Mouse (Mus musculus) heart, postnatal 0 days (tissue): Measurements from ENCODE around the gene Slc35f1. TPM values are rescaled to one million over a fixed set of nuclear protein-coding genes. Genes with fewer than 3 reads are reported as not detected.

ENCODE experiments used
- ATAC-seq: fragments of 200-750 bp; cut with Nextera tagmentation; 2 replicates; pipeline ENCODE4 v1.8.0; 2017; ENCODE audit warnings: low read depth, moderate number of reproducible peaks, moderate library complexity; ENCODE audit not compliant: insufficient read depth
- DNase-seq: peaks from one replicate; pipeline ENCODE4 v3.0.0-alpha.2; 2016; ENCODE audit warnings: low spot score
- H3K27ac ChIP-seq: fragments of 300-500 bp; sonication (generic); 2 replicates; pipeline ENCODE4 v1.5.1; 2014; ENCODE audit warnings: low read depth, mild to moderate bottlenecking
- H3K27me3 ChIP-seq: fragments of 300-500 bp; sonication (generic); 2 replicates; pipeline ENCODE4 v1.6.1; 2014; ENCODE audit warnings: low read length, mixed read lengths; ENCODE audit not compliant: control insufficient read depth, insufficient read depth
- H3K36me3 ChIP-seq: fragments of 300-500 bp; sonication (generic); replicated peaks from 2 replicates; pipeline ENCODE4 v1.6.1; 2014; ENCODE audit warnings: low read length, mixed read lengths; ENCODE audit not compliant: control insufficient read depth, insufficient read depth
- H3K4me1 ChIP-seq: fragments of 300-500 bp; sonication (generic); 2 replicates; pipeline ENCODE4 v1.6.1; 2014; ENCODE audit warnings: antibody characterized with exemption; ENCODE audit not compliant: control insufficient read depth, insufficient read depth
- H3K4me2 ChIP-seq: fragments of 300-500 bp; sonication (generic); 2 replicates; pipeline ENCODE4 v1.6.1; 2014; ENCODE audit warnings: low read depth, mild to moderate bottlenecking, low read length, moderate library complexity
- H3K4me3 ChIP-seq: fragments of 300-500 bp; sonication (generic); 2 replicates; pipeline ENCODE4 v1.5.1; 2014; ENCODE audit warnings: low read depth, low read length
- H3K9ac ChIP-seq: fragments of 300-500 bp; sonication (generic); replicated peaks from 2 replicates; pipeline ENCODE4 v1.6.1; 2014; ENCODE audit warnings: low read depth, low read length, mixed read lengths
- H3K9me3 ChIP-seq: fragments of 300-500 bp; sonication (generic); replicated peaks from 2 replicates; pipeline ENCODE4 v1.6.1; 2016; ENCODE audit warnings: low read length; ENCODE audit not compliant: control insufficient read depth
- CTCF ChIP-seq: IDR thresholded peaks from 2 replicates; pipeline ENCODE4 v1.5.1; 2016; ENCODE audit warnings: antibody characterized with exemption, control low read depth, low read depth
- EP300 ChIP-seq: IDR thresholded peaks from 2 replicates; pipeline ENCODE4 v1.6.1; 2016; ENCODE audit warnings: antibody characterized with exemption, low read depth
- WGBS: fragments of 180-500 bp; shearing (Covaris S2); extraction: QIAGEN DNeasy Blood & Tissue Kit; methylation state at CpG from one replicate; pipeline ENCODE4 v1.1.7; 2014; 5-methylcytosine and 5-hydroxymethylcytosine counted together
- polyA plus RNA-seq: library from polyadenylated mRNA; unstranded; fragments of >200 nt; fragmentation: Nextera tagmentation; extraction: Ambion mirVana; gene quantifications from 2 replicates; pipeline ENCODE4 v1.2.1, GENCODE M21; 2015
- total RNA-seq: library from RNA; depleted of rRNA; stranded (reverse); fragments of >200 nt; gene quantifications from 2 replicates; pipeline ENCODE4 v1.2.3, GENCODE M21; 2014; ENCODE audit warnings: low replicate concordance

Slc35f1 gene
- total and polyA plus RNA-seq, 2 experiments from 2014 or later, result 0.57 to 3.1 TPM

GRCm38 (mm10) chr10:53091525-53091924 is 401.2 kb downstream of the Slc35f1 start:
- Histone ChIP-seq H3K9ac (no peak overlapping the region), H3K4me2 (no peak overlapping the region), H3K9me3 (no peaks in the 10 kb centered on the region), H3K27ac (no peak overlapping the region), H3K4me3 (no peak overlapping the region), H3K27me3 (no peaks in the 10 kb centered on the region), H3K36me3 (no peaks in the 10 kb centered on the region), H3K4me1 (no peaks in the 10 kb centered on the region)
- DNase-seq (no peak), ATAC-seq (no peak)
- TF ChIP-seq EP300, result no peak
- 82% methylated on average over 4 of the region's 4 CpGs for WGBS

GRCm38 (mm10) chr10:53096446-53096845 is 406.1 kb downstream of the Slc35f1 start:
- no peaks in the 10 kb centered on the region for H3K9me3 ChIP-seq
- WGBS, result 45% methylated on average over 3 of the region's 3 CpGs

GRCm38 (mm10) chr10:53100881-53101280 is 410.5 kb downstream of the Slc35f1 start:
- Histone ChIP-seq H3K4me1 (no peaks in the 10 kb centered on the region), H3K4me2 (no peak overlapping the region), H3K27ac (no peak overlapping the region), H3K9me3 (no peaks in the 10 kb centered on the region), H3K27me3 (no peaks in the 10 kb centered on the region), H3K36me3 (no peaks in the 10 kb centered on the region), H3K4me3 (no peak overlapping the region), H3K9ac (no peak overlapping the region)
- DNase-seq (no peak), ATAC-seq (no peak)
- 50% methylated on average over 3 of the region's 3 CpGs for WGBS
- no peak for TF ChIP-seq EP300
- TF ChIP-seq CTCF, result no peak

More at GRCm38 (mm10) chr10:53096446-53096845, 406.1 kb downstream of the Slc35f1 start:
- TF ChIP-seq CTCF, result no peak
- no peak for TF ChIP-seq EP300
- Histone ChIP-seq H3K4me2 (no peak overlapping the region), H3K4me1 (no peaks in the 10 kb centered on the region), H3K4me3 (no peak overlapping the region), H3K27ac (no peak overlapping the region), H3K36me3 (no peaks in the 10 kb centered on the region), H3K27me3 (no peaks in the 10 kb centered on the region), H3K9ac (no peak overlapping the region)
- DNase-seq, result no peak
- no peak for ATAC-seq

DNA sequence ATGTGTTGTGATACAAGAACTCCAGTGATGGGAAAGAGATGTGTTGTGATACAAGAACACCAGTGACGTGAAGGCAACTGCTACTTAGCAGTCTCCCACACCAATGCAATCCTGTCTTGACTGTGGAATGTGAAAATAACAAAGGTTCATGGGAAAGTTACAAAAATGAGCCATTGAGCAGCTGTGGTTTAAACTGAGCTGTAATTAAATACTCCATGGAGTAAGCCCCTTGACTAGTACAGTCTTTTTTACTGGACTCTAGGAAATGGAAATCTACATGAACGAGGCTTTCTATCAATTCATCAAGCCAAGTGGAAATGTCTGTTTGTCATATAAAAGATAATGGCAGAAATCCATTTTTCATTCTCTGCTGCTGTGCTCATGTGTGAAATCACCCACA is 411.1 kb downstream of the Slc35f1 start:
- whole genome bisulfite sequencing, result 70% methylated on average over 2 of the region's 2 CpGs
- no peak for TF ChIP-seq CTCF
- H3K27ac ChIP-seq, result no peak overlapping the region

DNA sequence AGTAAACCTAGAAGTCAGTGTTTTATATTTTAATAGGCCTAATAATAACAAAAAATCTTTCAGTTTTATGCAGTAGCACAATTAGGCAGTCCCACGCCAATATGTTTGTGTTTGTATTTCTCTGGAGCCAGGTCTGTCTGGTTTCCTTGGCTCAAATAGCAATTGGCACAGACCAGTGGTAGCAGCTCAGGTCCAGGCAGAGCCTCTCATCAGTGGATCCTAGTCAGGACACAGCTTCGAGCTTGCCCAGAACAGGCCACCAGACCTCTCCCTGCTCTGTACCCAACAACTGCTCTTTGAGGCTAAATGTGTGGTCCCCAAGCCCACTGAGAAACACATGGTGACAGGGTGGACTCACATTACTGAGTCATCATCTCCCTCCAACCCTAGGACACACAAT is 412.1 kb downstream of the Slc35f1 start:
- WGBS, result 75% methylated on average over 2 of the region's 2 CpGs
- TF ChIP-seq EP300 (no peak), CTCF (no peak)
- H3K9me3 ChIP-seq, result no peaks in the 10 kb centered on the region
- H3K27me3 ChIP-seq, result no peaks in the 10 kb centered on the region
- H3K36me3 ChIP-seq, result no peaks in the 10 kb centered on the region
- H3K4me1 ChIP-seq, result no peaks in the 10 kb centered on the region
- H3K27ac ChIP-seq, result no peak overlapping the region
- H3K9ac ChIP-seq, result no peak overlapping the region
- H3K4me3 ChIP-seq, result no peak overlapping the region
- H3K4me2 ChIP-seq, result no peak overlapping the region
- DNase-seq (no peak), ATAC-seq (no peak)

More for the DNA sequence above, 411.1 kb downstream of the Slc35f1 start:
- DNase-seq (no peak), ATAC-seq (no peak)
- H3K27me3 ChIP-seq, result no peaks in the 10 kb centered on the region
- H3K36me3 ChIP-seq, result no peaks in the 10 kb centered on the region
- H3K9ac ChIP-seq, result no peak overlapping the region
- H3K4me1 ChIP-seq, result no peaks in the 10 kb centered on the region
- no peak overlapping the region for H3K4me2 ChIP-seq
- H3K9me3 ChIP-seq, result no peaks in the 10 kb centered on the region
- H3K4me3 ChIP-seq, result no peak overlapping the region

- H3K36me3 ChIP-seq, result no peaks in the 10 kb centered on the region
- no peak overlapping the region for H3K4me3 ChIP-seq
- WGBS, result 16% methylated on average over 3 of the region's 3 CpGs
- TF ChIP-seq CTCF (peak; percentile 78), EP300 (no peak)
- no peak overlapping the region for H3K9ac ChIP-seq
- DNase-seq, result peak; percentile 66
- H3K4me2 ChIP-seq, result no peak overlapping the region
- no peaks in the 10 kb centered on the region for H3K9me3 ChIP-seq
- H3K27me3 ChIP-seq, result no peaks in the 10 kb centered on the region
- peak; percentile 51; the same call in 1 of the 2 replicates for ATAC-seq
- peaks cover 6% of the 10 kb centered on the region; the same call in 1 of the 2 replicates for H3K4me1 ChIP-seq
- H3K27ac ChIP-seq, result no peak overlapping the region
Measured at GRCm38 (mm10) chr10:53115028-53115427, 424.7 kb downstream of the Slc35f1 start.
